Mouse (Mus musculus) heart, embryonic 10.5 days (tissue): ENCODE measurements around the gene Trpm3. TPM values are rescaled to one million over a fixed set of nuclear protein-coding genes. Genes with fewer than 3 reads are reported as not detected.

Source experiments
- DNase-seq: peaks from one replicate; pipeline ENCODE4 v3.0.0-alpha.2; 2017; ENCODE audit warnings: low spot score
- H3K27ac ChIP-seq: fragments of 300-500 bp; sonication (generic); 2 replicates; pipeline ENCODE4 v1.5.1; 2016; ENCODE audit warnings: mild to moderate bottlenecking
- H3K27me3 ChIP-seq: fragments of 300-500 bp; sonication (generic); 2 replicates; pipeline ENCODE4 v1.6.1; 2016; ENCODE audit warnings: mild to moderate bottlenecking; ENCODE audit not compliant: poor library complexity, insufficient read depth, severe bottlenecking
- H3K36me3 ChIP-seq: fragments of 300-500 bp; sonication (generic); 2 replicates; pipeline ENCODE4 v1.6.1; 2016; ENCODE audit warnings: mild to moderate bottlenecking, moderate library complexity
- H3K4me1 ChIP-seq: fragments of 300-500 bp; sonication (generic); 2 replicates; pipeline ENCODE4 v1.6.1; 2016; ENCODE audit warnings: mild to moderate bottlenecking
- H3K4me3 ChIP-seq: fragments of 300-500 bp; sonication (generic); 2 replicates; pipeline ENCODE4 v1.5.1; 2016; ENCODE audit warnings: mild to moderate bottlenecking, moderate library complexity
- H3K9me3 ChIP-seq: fragments of 300-500 bp; sonication (generic); 2 replicates; pipeline ENCODE4 v1.6.1; 2016; ENCODE audit warnings: mild to moderate bottlenecking, moderate library complexity
- WGBS: fragments of 180-500 bp; shearing (Covaris S2); methylation state at CpG from one replicate; pipeline ENCODE4 v1.1.7; 2016; 5-methylcytosine and 5-hydroxymethylcytosine counted together
- polyA plus RNA-seq: library from polyadenylated mRNA; unstranded; fragments of >200 nt; fragmentation: Nextera tagmentation; extraction: Ambion mirVana; gene quantifications from 2 replicates; pipeline ENCODE4 v1.2.1, GENCODE M21; 2016

Gene Trpm3
- polyA plus RNA-seq, 1 experiment from 2014 or later = 1.7 TPM

DNA sequence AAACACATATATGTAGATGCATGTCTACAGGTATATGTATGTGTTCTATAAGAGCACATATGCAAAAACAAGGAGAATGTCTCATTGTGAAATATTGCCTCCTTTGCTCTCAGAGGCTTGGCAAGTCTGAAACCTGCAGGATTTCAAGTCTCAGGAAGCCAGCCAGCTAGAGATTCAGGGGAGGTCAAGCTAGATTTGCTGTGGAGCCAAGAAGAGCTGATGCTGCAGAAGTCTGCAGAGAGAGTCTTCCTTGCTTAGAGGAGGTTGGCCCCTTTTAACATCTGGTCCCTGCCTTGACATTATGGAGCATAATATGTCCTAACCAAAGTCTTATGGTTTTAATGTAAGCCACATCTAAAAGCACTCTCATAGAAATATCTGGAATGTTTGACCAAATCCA, 323.2 kb downstream of the Trpm3 start:
- no peak overlapping the region for H3K27ac ChIP-seq
- no peak for DNase-seq

DNA sequence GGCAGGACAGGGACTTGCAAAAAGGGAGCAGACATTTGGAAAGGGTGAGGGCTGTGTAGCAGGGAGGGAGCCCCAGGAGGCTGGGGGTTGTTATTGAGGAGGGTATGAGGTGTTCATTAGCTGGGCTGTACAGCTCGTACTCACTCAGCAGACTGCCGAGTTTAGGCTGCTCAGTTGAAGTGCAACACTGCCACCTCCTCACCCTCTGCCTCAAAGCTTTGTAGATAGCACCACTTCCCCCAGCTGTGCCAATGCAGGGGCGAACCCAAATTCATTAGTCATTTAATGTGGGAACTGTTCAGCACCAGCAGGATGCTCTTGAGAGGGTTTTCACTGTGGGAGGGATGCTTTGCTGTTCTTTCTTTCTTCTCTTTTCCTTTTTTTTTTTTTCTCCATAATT, 324.7 kb downstream of the Trpm3 start:
- Histone ChIP-seq H3K4me3 (no peak overlapping the region), H3K27me3 (no peaks in the 10 kb centered on the region), H3K36me3 (no peaks in the 10 kb centered on the region), H3K9me3 (no peaks in the 10 kb centered on the region), H3K4me1 (no peaks in the 10 kb centered on the region), H3K27ac (no peak overlapping the region)
- no peak for DNase-seq
- WGBS = 44% methylated on average over 3 of the region's 3 CpGs

More for the DNA sequence above, 323.2 kb downstream of the Trpm3 start:
- H3K27me3 ChIP-seq = no peaks in the 10 kb centered on the region
- no peaks in the 10 kb centered on the region for H3K4me1 ChIP-seq
- no peak overlapping the region for H3K4me3 ChIP-seq
- H3K36me3 ChIP-seq = no peaks in the 10 kb centered on the region
- no peaks in the 10 kb centered on the region for H3K9me3 ChIP-seq

DNA sequence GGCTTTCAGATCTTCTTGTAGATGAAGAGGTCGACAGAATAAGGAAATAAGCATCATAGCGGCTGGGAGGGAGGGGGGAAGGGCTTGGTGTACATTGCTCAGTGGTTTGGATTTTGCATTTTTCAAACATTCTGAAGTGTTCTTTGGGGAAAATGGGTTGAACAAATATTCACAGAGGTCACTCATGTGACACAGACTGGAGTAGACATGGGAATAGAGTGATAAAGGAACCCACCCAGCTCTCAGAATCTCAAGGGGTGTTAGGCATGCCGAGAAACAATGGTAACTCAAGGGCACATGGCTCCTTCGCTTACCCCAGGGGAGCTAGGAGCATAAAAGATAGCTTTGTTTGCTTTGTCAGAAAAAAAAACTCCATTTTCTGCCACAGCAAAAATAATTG, 330.8 kb downstream of the Trpm3 start:
- no peaks in the 10 kb centered on the region for H3K27me3 ChIP-seq
- H3K27ac ChIP-seq = no peak overlapping the region
- H3K4me3 ChIP-seq = no peak overlapping the region
- no peaks in the 10 kb centered on the region for H3K4me1 ChIP-seq
- DNase-seq = no peak
- 67% methylated on average over 4 of the region's 4 CpGs for WGBS
- H3K9me3 ChIP-seq = no peaks in the 10 kb centered on the region
- no peaks in the 10 kb centered on the region for H3K36me3 ChIP-seq

DNA sequence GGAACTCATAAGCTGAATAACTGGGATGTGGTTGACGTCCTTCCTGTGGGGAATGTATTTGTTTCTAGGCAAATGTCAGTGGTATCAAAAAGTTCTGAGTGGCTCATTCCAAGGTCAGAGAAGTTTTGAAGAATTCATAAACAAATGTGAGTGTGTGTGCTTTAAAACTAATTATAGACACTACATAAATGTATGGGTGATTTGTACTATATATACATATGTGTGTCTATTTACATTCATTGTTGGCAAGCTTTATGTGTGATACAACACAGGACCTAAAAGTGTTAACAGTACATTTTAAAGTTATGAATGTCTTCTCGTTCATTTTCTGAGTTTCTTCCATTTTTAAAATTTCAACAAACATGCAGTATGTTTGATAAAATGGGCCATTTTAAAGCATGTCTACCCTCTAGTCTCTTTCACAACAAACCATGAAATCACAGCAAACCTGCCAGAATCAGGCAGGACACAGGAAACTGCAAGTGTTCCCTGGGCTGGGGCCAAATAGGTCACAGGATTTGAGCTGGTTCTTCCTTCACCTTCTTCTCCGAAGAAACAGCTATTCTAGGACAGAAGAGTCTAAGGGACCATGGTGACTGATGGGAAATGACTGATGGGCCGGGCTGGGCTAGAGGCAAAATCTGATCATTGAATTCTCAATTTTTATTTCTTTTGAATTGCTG, 334.3 kb downstream of the Trpm3 start:
- Histone ChIP-seq H3K9me3 (no peaks in the 10 kb centered on the region), H3K27me3 (no peaks in the 10 kb centered on the region), H3K4me3 (no peak overlapping the region), H3K4me1 (no peaks in the 10 kb centered on the region), H3K27ac (no peak overlapping the region), H3K36me3 (no peaks in the 10 kb centered on the region)
- WGBS = 77% methylated on average over 4 of the region's 4 CpGs
- DNase-seq = no peak

DNA sequence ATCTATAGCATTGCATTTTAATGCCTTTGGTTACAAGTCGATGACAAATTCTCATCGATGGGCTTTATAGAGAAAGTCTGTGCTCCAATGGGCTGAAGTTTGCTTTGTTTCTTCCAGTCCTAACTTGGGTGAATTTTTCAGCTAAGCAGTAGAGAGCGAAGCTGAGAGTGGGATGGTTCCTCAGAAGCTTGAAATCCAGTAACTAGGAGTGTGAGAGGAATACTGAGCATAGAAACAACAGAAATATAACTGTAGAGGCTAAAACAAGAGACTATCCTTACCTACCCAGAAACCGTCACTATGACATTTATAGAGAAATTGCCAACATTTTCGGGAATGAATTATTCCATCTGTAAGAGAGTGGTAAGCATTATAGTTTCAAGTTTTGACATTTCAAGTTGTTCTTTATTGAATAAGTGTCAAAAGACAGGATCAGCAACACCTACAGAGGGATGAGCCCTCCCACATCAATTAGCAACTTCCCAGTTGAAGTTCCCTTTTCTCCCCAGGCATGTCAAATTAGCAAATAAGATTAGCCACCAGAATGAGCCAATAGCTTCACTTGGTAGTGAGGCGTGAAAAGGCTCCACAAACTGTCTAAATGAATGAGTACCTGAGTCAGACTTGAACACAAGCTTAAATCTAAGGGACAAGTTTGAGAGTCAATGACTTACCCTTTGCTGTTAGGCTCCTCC, 339.6 kb downstream of the Trpm3 start:
- H3K4me3 ChIP-seq = no peak overlapping the region
- no peaks in the 10 kb centered on the region for H3K9me3 ChIP-seq
- whole genome bisulfite sequencing = 80% methylated on average over 6 of the region's 6 CpGs
- no peaks in the 10 kb centered on the region for H3K27me3 ChIP-seq
- no peak for DNase-seq
- H3K4me1 ChIP-seq = no peaks in the 10 kb centered on the region
- H3K27ac ChIP-seq = no peak overlapping the region
- H3K36me3 ChIP-seq = no peaks in the 10 kb centered on the region

DNA sequence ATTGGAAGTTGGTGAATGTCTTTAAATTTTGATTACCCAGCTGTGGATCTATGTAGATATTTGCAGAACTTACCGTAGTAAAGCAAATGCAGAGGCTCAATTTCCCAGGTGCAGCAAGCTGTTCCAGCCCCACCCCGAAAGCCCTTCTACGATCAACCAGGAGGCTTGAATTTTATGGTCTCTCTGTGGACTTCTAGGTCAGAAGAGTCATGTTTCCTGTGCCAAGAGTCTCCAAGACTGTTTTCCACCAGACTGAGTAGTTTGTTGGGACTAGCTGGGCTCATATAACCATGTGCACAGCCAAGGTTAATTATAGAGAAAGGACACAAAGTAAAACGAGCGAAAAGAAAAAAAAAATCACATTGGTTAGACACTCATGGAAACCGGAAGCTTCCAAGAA, 364.6 kb downstream of the Trpm3 start:
- H3K4me3 ChIP-seq = no peak overlapping the region
- H3K27me3 ChIP-seq = no peaks in the 10 kb centered on the region
- H3K4me1 ChIP-seq = no peaks in the 10 kb centered on the region
- no peak for DNase-seq
- no peak overlapping the region for H3K27ac ChIP-seq
- H3K9me3 ChIP-seq = no peaks in the 10 kb centered on the region
- H3K36me3 ChIP-seq = no peaks in the 10 kb centered on the region
- WGBS = 84% methylated on average over 6 of the region's 6 CpGs

DNA sequence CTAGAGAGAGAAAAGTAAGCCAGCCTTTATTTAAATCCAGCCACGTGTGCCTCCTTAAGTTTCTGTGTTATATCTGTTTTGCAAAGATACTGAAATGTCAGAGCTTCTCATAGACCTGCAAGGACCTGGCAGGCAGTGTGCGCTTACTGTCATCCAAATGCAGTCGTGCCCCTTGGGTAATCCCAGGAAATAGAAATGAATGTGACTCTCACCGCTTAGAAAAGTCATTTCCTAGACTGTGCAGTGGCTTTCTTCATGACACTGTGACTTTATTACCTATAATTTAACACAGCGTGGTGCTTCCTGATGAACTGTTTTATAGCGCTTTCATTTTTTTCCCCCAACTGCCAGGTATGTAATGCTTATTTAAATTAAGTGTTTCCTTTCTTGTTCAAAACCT, 379.7 kb downstream of the Trpm3 start:
- no peaks in the 10 kb centered on the region for H3K36me3 ChIP-seq
- DNase-seq = no peak
- WGBS = 74% methylated on average over 6 of the region's 6 CpGs
- no peak overlapping the region for H3K4me3 ChIP-seq
- no peak overlapping the region for H3K27ac ChIP-seq
- no peaks in the 10 kb centered on the region for H3K9me3 ChIP-seq
- H3K27me3 ChIP-seq = no peaks in the 10 kb centered on the region
- no peaks in the 10 kb centered on the region for H3K4me1 ChIP-seq

DNA sequence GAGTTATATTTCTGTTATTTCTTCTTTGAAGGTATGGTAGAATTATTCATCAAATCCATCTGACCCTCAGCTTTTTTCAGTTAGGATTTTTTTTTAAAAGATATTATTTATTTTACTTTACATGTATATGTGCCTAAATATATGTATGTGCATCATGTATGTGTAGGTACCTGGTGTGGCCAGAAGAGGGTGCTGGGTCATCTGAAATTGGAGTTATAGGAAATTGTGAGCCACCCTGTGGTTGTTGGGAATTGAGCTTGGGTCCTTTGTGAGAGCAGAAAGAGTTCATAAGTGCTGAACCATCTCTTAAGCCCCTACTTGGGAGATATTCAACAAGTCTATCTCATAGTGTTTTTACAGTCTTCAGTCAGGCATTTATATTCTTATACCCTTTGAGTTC, 389.1 kb downstream of the Trpm3 start:
- Histone ChIP-seq H3K4me1 (no peaks in the 10 kb centered on the region), H3K27ac (no peak overlapping the region), H3K4me3 (no peak overlapping the region), H3K36me3 (no peaks in the 10 kb centered on the region), H3K27me3 (no peaks in the 10 kb centered on the region), H3K9me3 (no peaks in the 10 kb centered on the region)
- DNase-seq = no peak

DNA sequence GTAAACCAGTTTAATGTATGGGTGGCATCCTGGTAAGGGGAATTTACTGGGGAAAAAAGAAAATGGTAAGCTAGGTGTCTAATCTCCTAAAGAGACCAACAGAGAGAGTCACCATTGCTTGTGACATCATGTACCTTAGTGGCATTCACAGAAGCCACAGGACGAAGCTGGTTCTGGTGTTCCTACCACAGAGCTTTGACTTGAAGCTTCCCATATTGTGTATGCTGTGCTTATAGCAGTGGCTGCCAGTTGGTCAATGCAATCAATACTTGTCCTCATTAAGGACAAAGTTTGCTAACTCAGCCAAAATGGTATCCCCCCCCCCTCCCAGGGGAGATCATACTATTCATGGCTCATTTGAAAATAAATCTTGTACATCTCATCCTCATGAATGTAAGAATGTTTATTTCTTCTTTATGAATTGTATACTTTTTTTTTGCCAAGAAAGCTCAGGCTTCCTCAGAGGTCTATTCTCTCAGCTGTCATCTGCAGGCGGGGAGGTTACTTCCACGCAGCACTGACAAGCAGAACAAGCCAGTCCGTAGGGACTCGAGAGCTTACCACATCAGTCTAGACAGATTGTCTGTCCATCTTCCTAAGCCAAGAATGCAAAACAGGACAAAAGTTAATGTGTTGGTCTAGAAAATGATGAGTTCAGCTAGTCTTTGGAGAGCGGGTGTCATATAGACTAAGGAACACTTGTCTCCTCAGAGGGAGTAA, 404.3 kb downstream of the Trpm3 start:
- no peaks in the 10 kb centered on the region for H3K27me3 ChIP-seq
- no peaks in the 10 kb centered on the region for H3K9me3 ChIP-seq
- DNase-seq = no peak
- H3K27ac ChIP-seq = no peak overlapping the region
- H3K4me3 ChIP-seq = no peak overlapping the region
- H3K36me3 ChIP-seq = no peaks in the 10 kb centered on the region
- whole genome bisulfite sequencing = 86% methylated on average over 6 of the region's 6 CpGs
- H3K4me1 ChIP-seq = no peaks in the 10 kb centered on the region

DNA sequence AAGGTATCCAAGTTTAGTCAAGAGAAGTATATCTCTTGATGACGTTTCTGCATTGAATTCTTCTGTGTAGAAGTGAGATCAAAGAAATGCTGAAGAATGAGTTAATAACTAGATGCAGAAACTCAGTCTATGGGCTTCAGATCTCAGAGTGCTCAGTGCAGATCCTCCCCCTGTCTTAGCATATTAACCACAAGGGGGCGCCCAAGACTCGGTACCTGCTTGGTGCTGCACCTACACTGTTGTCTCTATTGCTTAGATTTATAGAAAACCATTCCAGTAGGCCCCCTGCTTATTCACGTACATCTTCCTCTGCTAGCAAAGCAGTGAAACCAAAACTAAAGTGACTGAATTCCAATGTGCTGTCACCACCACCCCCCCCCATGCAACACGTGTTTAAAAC, 413.3 kb downstream of the Trpm3 start:
- WGBS = 26% methylated on average over 5 of the region's 5 CpGs
- Histone ChIP-seq H3K4me3 (no peak overlapping the region), H3K9me3 (no peaks in the 10 kb centered on the region), H3K4me1 (peaks cover 7% of the 10 kb centered on the region), H3K27me3 (no peaks in the 10 kb centered on the region), H3K27ac (no peak overlapping the region), H3K36me3 (no peaks in the 10 kb centered on the region)
- DNase-seq = peak; percentile 76

DNA sequence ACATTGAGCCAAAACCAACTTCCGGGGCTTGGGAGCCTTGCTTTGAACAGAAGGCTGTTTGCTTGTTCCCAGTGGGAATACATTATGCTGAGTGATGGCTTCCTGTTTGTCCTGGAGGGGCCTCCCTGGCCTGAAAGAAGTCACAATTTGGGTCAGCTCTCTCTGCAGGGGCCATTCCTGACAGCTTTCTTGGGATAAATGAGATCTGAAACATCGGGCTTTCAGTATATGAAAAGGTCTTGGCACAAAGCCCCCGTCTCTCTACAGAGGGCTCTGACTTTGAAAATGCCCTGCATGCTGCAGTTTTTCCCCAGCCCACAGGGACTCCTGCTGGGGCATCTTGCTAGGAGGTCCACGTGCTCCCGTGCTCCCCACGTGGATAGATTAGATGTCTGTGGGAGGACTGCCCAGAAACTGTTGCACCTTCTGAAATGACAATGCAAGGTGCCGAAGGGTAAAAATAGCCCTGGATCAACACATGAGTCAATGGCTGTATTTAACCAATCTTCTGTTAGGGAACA, 415.6 kb downstream of the Trpm3 start:
- no peaks in the 10 kb centered on the region for H3K9me3 ChIP-seq
- H3K36me3 ChIP-seq = no peaks in the 10 kb centered on the region
- no peak overlapping the region for H3K27ac ChIP-seq
- peaks cover 7% of the 10 kb centered on the region for H3K4me1 ChIP-seq
- DNase-seq = no peak
- 13% methylated on average over 7 of the region's 7 CpGs for WGBS
- H3K27me3 ChIP-seq = no peaks in the 10 kb centered on the region
- H3K4me3 ChIP-seq = peak overlapping the region; percentile 18; the same call in 1 of the 2 replicates

DNA sequence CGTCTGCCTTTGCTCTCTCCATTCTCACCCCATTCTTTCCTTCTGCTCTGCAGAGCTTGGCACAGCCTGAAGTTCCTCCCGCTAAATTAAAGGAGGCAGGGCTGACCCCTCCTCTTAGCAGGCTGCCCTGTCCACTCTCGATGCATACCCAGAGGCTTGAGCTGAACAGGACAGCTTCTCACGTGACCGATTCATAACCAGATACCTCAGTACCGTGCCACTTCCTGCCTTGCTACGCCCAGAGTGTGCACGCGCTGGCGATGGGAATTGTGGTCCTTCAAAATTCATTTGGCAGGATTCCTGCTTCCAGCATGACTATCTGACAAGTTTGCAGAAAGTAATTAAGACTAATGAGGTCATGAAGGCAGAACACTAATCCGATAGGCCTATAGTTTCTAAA, 433.6 kb downstream of the Trpm3 start:
- H3K27me3 ChIP-seq = no peaks in the 10 kb centered on the region
- H3K4me1 ChIP-seq = no peaks in the 10 kb centered on the region
- no peaks in the 10 kb centered on the region for H3K36me3 ChIP-seq
- DNase-seq = no peak
- 80% methylated on average over 11 of the region's 11 CpGs for WGBS
- H3K27ac ChIP-seq = no peak overlapping the region
- H3K9me3 ChIP-seq = no peaks in the 10 kb centered on the region
- H3K4me3 ChIP-seq = no peak overlapping the region

DNA sequence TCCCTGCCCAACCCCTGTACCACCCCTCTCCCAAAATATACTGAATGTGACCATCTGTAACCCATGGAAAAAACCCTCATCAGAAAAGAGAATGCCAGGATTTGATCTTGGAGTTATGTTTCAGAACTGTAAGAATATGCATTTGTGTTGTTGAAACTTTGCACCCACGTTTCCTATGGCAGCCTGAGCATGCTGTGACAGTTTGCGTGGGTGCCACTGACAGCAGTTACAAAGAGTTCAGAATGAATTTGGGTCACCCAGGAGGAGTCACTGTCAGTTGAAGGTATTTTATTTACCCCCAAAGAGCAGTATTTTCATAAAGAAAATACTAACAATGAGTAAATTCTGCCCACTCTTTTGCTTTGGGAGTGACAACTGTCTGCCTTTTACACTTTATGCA, 434.0 kb downstream of the Trpm3 start:
- 92% methylated on average over 2 of the region's 2 CpGs for WGBS
- Histone ChIP-seq H3K9me3 (no peaks in the 10 kb centered on the region), H3K4me1 (no peaks in the 10 kb centered on the region), H3K27ac (no peak overlapping the region), H3K36me3 (no peaks in the 10 kb centered on the region), H3K27me3 (no peaks in the 10 kb centered on the region), H3K4me3 (no peak overlapping the region)
- no peak for DNase-seq
